Mouse (Mus musculus) heart, adult 2 months (tissue): ENCODE measurements around the gene Mybpc3.
A peak's percentile ranks its signal among the peaks of the same experiment; 100 is the strongest.

Source experiments
- CTCF ChIP-seq: fragments of 200-600 bp; IDR thresholded peaks from 2 replicates; pipeline ENCODE4 v1.8.1; 2022; ENCODE audit warnings: antibody characterized with exemption, mild to moderate bottlenecking, moderate library complexity
- POLR2A ChIP-seq: fragments of 200-500 bp; IDR thresholded peaks from 2 replicates; pipeline ENCODE4 v1.6.1; 2011; ENCODE audit warnings: mild to moderate bottlenecking, low read depth, low read length, control low read depth; ENCODE audit not compliant: insufficient read depth

GRCm38 (mm10) chr2:91114781-91115577 lies 3.0 kb upstream of the Mybpc3 start:
- TF ChIP-seq CTCF (no peak; the same call in 1 of the 2 replicates), POLR2A (peak; percentile 34; the same call in 1 of the 2 replicates)
